Mouse (Mus musculus) neural tube, embryonic 15.5 days (tissue): ENCODE measurements at regions not wholly inside any gene's neighbourhood (a gene's known extent, or its start where the extent isn't known, plus 50 kb on each side); places are given as distances from the start of the nearest gene placed in this dataset.

Experiments
- ATAC-seq: fragments of 200-750 bp; cut with Nextera tagmentation; 2 replicates; pipeline ENCODE4 v1.8.0; 2017; ENCODE audit warnings: mild to moderate bottlenecking, moderate TSS enrichment, moderate library complexity; ENCODE audit not compliant: low FRiP score
- H3K27ac ChIP-seq: fragments of 300-500 bp; sonication (generic); replicated peaks from 2 replicates; pipeline ENCODE4 v1.5.1; 2015; ENCODE audit warnings: mild to moderate bottlenecking, inconsistent platforms
- H3K27me3 ChIP-seq: fragments of 300-500 bp; sonication (generic); replicated peaks from 2 replicates; pipeline ENCODE4 v1.6.1; 2015; ENCODE audit warnings: inconsistent platforms
- H3K36me3 ChIP-seq: fragments of 300-500 bp; sonication (generic); 2 replicates; pipeline ENCODE4 v1.6.1; 2015; ENCODE audit warnings: inconsistent platforms
- H3K4me1 ChIP-seq: fragments of 300-500 bp; sonication (generic); 2 replicates; pipeline ENCODE4 v1.6.1; 2015; ENCODE audit warnings: inconsistent platforms
- H3K4me2 ChIP-seq: fragments of 300-500 bp; sonication (generic); 2 replicates; pipeline ENCODE4 v1.6.1; 2015; ENCODE audit warnings: inconsistent platforms, mild to moderate bottlenecking, moderate library complexity
- H3K4me3 ChIP-seq: fragments of 300-500 bp; sonication (generic); replicated peaks from 2 replicates; pipeline ENCODE4 v1.5.1; 2015; ENCODE audit warnings: mild to moderate bottlenecking, inconsistent platforms
- H3K9ac ChIP-seq: fragments of 300-500 bp; sonication (generic); replicated peaks from 2 replicates; pipeline ENCODE4 v1.6.1; 2015; ENCODE audit warnings: mild to moderate bottlenecking, inconsistent platforms
- H3K9me3 ChIP-seq: fragments of 300-500 bp; sonication (generic); replicated peaks from 2 replicates; pipeline ENCODE4 v1.6.1; 2016; ENCODE audit warnings: inconsistent platforms
- WGBS: fragments of 180-500 bp; shearing (Covaris S2); methylation state at CpG from one replicate; pipeline ENCODE4 v1.1.7; 2015; ENCODE audit warnings: mixed read lengths; 5-methylcytosine and 5-hydroxymethylcytosine counted together

GRCm38 (mm10) chr9:112983353-112983752 lies 724.7 kb downstream of the Pdcd6ip start:
- Histone ChIP-seq H3K36me3 (no peaks in the 10 kb centered on the region), H3K27ac (no peak overlapping the region), H3K27me3 (no peaks in the 10 kb centered on the region), H3K4me2 (no peak overlapping the region), H3K9me3 (no peaks in the 10 kb centered on the region), H3K4me1 (no peaks in the 10 kb centered on the region), H3K9ac (no peak overlapping the region), H3K4me3 (no peak overlapping the region)
- WGBS = 93% methylated on average over 6 of the region's 6 CpGs
- ATAC-seq = no peak

DNA sequence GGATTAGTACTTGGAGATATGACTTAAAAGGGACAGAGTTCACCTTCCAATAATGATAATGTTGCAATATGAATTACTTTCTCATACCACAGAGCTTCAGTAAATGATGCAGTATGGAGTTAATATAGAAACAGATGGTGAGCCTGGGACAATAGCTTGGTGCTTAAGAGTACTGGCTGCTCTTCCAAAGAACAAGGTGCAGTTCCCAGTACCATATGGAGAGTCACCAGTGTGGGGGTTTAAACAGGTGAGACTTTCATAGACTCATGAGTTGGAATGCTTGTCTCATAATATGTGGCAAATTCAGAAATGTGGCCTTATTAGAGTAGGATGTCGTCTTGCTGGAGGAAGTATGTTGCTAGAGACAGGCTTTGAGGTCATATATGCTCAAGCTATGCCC lies 715.8 kb upstream of the Arpp21 start:
- H3K9ac ChIP-seq = no peak overlapping the region
- H3K27ac ChIP-seq = no peak overlapping the region
- no peak overlapping the region for H3K4me3 ChIP-seq
- H3K4me2 ChIP-seq = no peak overlapping the region
- H3K27me3 ChIP-seq = no peaks in the 10 kb centered on the region
- H3K36me3 ChIP-seq = no peaks in the 10 kb centered on the region
- 81% methylated on average over 1 of the region's 1 CpGs for WGBS
- no peak for ATAC-seq
- no peaks in the 10 kb centered on the region for H3K4me1 ChIP-seq
- no peaks in the 10 kb centered on the region for H3K9me3 ChIP-seq

DNA sequence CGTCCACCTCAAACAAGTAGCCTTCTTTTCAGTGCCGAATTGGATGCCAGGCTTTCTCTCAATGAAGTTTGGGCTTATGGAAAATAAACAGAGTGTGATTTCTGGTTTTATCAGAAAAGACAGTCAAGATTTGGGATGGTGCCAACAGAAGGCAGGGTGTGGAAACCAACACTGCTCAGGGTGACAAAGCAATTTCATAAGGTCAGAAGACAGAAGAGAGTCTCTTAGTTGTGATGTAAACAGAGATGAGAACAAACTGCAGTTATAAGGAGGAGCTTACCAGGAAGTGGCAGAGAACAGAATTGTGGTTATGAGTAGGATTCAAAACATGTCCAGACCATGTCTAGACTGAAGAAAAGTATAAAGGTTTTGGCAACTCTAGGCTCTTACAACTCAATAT lies 714.3 kb upstream of the Arpp21 start:
- Histone ChIP-seq H3K9ac (no peak overlapping the region), H3K4me1 (no peaks in the 10 kb centered on the region), H3K9me3 (no peaks in the 10 kb centered on the region), H3K27me3 (no peaks in the 10 kb centered on the region), H3K4me3 (no peak overlapping the region), H3K4me2 (no peak overlapping the region), H3K27ac (no peak overlapping the region), H3K36me3 (no peaks in the 10 kb centered on the region)
- 79% methylated on average over 2 of the region's 2 CpGs for WGBS
- ATAC-seq = no peak

DNA sequence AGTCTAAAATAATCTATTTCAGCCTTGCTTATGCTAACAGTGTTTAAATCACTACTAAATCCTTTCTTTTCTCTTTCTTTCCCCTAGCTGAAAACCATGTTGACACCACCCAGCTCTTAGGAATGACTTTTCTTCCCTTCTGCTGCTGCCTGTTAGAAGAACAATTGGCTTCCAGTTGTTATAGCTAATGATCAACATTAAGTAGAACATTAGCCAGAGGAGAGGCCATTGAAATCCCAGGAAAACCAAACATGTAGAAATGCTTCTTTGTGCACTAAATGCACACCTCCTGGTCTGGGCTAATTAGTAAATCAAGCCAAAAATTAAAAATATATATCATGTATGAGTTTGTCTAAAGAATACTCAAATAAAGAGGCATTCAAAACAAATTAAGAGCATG lies 703.0 kb upstream of the Arpp21 start:
- Histone ChIP-seq H3K36me3 (no peaks in the 10 kb centered on the region), H3K9ac (no peak overlapping the region), H3K27ac (no peak overlapping the region), H3K4me3 (no peak overlapping the region), H3K9me3 (no peaks in the 10 kb centered on the region), H3K4me1 (no peaks in the 10 kb centered on the region), H3K4me2 (no peak overlapping the region), H3K27me3 (no peaks in the 10 kb centered on the region)
- no peak for ATAC-seq

DNA sequence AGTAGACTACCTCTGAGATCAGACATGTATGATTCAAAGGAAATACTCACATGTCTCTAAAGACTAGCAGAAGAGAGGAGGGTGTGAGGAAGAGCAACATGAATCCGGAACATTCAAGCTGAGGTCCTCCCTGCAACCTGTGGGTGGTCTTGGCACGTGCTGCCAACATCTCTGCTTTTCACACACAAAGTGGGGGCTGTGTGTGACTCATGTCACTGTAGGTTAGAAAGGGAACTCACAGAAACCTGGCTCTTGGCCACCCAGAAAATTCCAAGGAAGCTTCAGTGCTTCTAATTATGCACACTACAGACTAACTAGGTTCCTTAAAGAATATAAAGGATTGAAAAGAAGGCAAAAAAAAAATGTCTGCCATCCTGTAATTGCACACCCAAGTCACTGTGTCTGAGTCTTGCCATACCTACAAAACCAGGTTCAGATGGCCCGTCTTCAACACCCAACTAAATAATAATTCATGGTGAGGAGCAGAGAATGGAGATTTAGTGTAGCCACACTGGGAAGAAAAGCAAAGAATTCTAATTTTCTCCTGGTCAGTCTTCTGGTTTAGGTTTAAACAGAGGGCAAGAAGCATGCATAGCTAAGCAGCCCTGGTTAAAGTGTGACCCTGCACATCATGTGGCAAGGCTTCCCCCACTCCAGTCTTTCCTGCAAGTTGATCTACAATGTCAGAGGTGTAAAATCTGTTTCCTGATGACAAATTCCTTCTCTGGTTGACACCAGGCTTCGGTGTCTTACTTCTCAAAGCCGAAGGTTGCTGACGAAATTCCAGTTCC lies 673.8 kb upstream of the Arpp21 start:
- no peak for ATAC-seq

DNA sequence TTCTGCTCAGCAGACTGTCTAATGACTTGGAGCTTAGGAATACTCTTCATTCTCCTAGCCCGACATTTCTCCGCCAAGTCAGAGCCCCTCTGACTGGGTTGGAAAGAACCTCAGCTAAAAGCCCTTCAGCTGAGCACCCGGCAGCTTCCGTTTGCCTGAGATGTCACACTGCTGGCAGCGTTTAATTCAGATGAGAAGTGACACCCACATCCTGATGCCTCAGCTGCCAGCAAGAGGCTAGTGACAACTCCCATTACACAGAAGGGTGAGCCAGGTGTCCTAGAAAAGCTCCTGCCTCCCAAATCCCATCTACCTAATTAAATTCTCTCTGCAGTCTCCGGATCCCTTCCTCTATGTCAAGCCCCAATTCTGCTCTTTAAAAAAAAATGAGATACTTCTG lies 670.2 kb upstream of the Arpp21 start:
- Histone ChIP-seq H3K36me3 (no peaks in the 10 kb centered on the region), H3K27ac (no peak overlapping the region)
- 87% methylated on average over 6 of the region's 6 CpGs for WGBS

More for the DNA sequence above, 673.8 kb upstream of the Arpp21 start:
- Histone ChIP-seq H3K9me3 (no peaks in the 10 kb centered on the region), H3K9ac (no peak overlapping the region), H3K4me2 (no peak overlapping the region), H3K27ac (no peak overlapping the region), H3K27me3 (no peaks in the 10 kb centered on the region), H3K4me3 (no peak overlapping the region), H3K4me1 (no peaks in the 10 kb centered on the region), H3K36me3 (no peaks in the 10 kb centered on the region)
- 86% methylated on average over 6 of the region's 6 CpGs for WGBS

GRCm38 (mm10) chr9:112864921-112865320 lies 629.2 kb upstream of the Arpp21 start:
- Histone ChIP-seq H3K4me3 (no peak overlapping the region), H3K9me3 (no peaks in the 10 kb centered on the region), H3K27ac (no peak overlapping the region), H3K4me2 (no peak overlapping the region), H3K9ac (no peak overlapping the region), H3K4me1 (peaks cover 6% of the 10 kb centered on the region; the same call in 1 of the 2 replicates), H3K36me3 (no peaks in the 10 kb centered on the region), H3K27me3 (no peaks in the 10 kb centered on the region)
- no peak for ATAC-seq
- WGBS = 48% methylated on average over 1 of the region's 1 CpGs

More for the DNA sequence above, 670.2 kb upstream of the Arpp21 start:
- H3K9ac ChIP-seq = no peak overlapping the region
- no peak overlapping the region for H3K4me2 ChIP-seq
- no peaks in the 10 kb centered on the region for H3K9me3 ChIP-seq
- no peak overlapping the region for H3K4me3 ChIP-seq
- no peaks in the 10 kb centered on the region for H3K27me3 ChIP-seq
- no peak for ATAC-seq
- no peaks in the 10 kb centered on the region for H3K4me1 ChIP-seq

- Histone ChIP-seq H3K27ac (no peak overlapping the region), H3K4me3 (no peak overlapping the region), H3K9me3 (no peaks in the 10 kb centered on the region), H3K9ac (no peak overlapping the region), H3K27me3 (no peaks in the 10 kb centered on the region), H3K4me2 (no peak overlapping the region), H3K36me3 (no peaks in the 10 kb centered on the region), H3K4me1 (peaks cover 6% of the 10 kb centered on the region; the same call in 1 of the 2 replicates)
- ATAC-seq = no peak
- WGBS = 46% methylated on average over 8 of the region's 8 CpGs
Measured at GRCm38 (mm10) chr9:112861136-112861535, 625.4 kb upstream of the Arpp21 start.

GRCm38 (mm10) chr9:112860307-112860893 lies 624.7 kb upstream of the Arpp21 start:
- WGBS = 84% methylated on average over 3 of the region's 3 CpGs
- Histone ChIP-seq H3K4me3 (no peak overlapping the region), H3K9me3 (no peaks in the 10 kb centered on the region), H3K4me1 (peaks cover 6% of the 10 kb centered on the region; the same call in 1 of the 2 replicates), H3K9ac (no peak overlapping the region), H3K27ac (no peak overlapping the region), H3K27me3 (no peaks in the 10 kb centered on the region), H3K36me3 (no peaks in the 10 kb centered on the region), H3K4me2 (no peak overlapping the region)
- no peak for ATAC-seq

- Histone ChIP-seq H3K4me1 (0 out of 2 replicates have a peak, but pooled peaks cover 4% of the 10 kb centered on the region), H3K9ac (no peak overlapping the region), H3K36me3 (no peaks in the 10 kb centered on the region), H3K9me3 (no peaks in the 10 kb centered on the region), H3K4me2 (no peak overlapping the region), H3K27me3 (no peaks in the 10 kb centered on the region), H3K27ac (no peak overlapping the region), H3K4me3 (no peak overlapping the region)
- 67% methylated on average over 6 of the region's 6 CpGs for WGBS
- no peak for ATAC-seq
Measured at GRCm38 (mm10) chr9:112841473-112841872, 605.7 kb upstream of the Arpp21 start.

GRCm38 (mm10) chr9:112839071-112839793 lies 603.5 kb upstream of the Arpp21 start:
- no peaks in the 10 kb centered on the region for H3K36me3 ChIP-seq
- H3K4me3 ChIP-seq = no peak overlapping the region
- no peak overlapping the region for H3K27ac ChIP-seq
- H3K4me2 ChIP-seq = no peak overlapping the region
- H3K27me3 ChIP-seq = no peaks in the 10 kb centered on the region
- H3K9ac ChIP-seq = no peak overlapping the region
- WGBS = 86% methylated on average over 7 of the region's 7 CpGs
- H3K4me1 ChIP-seq = 0 out of 2 replicates have a peak, but pooled peaks cover 4% of the 10 kb centered on the region
- no peaks in the 10 kb centered on the region for H3K9me3 ChIP-seq
- no peak for ATAC-seq

GRCm38 (mm10) chr9:112837563-112837962 lies 601.8 kb upstream of the Arpp21 start:
- no peaks in the 10 kb centered on the region for H3K36me3 ChIP-seq
- no peak overlapping the region for H3K9ac ChIP-seq
- 0 out of 2 replicates have a peak, but pooled peaks cover 4% of the 10 kb centered on the region for H3K4me1 ChIP-seq
- no peak overlapping the region for H3K4me2 ChIP-seq
- H3K9me3 ChIP-seq = no peaks in the 10 kb centered on the region
- H3K27me3 ChIP-seq = no peaks in the 10 kb centered on the region
- no peak overlapping the region for H3K27ac ChIP-seq
- 89% methylated on average over 2 of the region's 2 CpGs for WGBS
- ATAC-seq = no peak
- no peak overlapping the region for H3K4me3 ChIP-seq
